Mouse (Mus musculus) limb, embryonic 14.5 days (tissue): Measurements from ENCODE around the gene Naip2. TPM values are rescaled to one million over a fixed set of nuclear protein-coding genes. Genes with fewer than 3 reads are reported as not detected.

Experiments
- ATAC-seq: fragments of 200-750 bp; cut with Nextera tagmentation; 2 replicates; pipeline ENCODE4 v1.8.0; 2017; ENCODE audit warnings: low read depth, moderate number of reproducible peaks, moderate TSS enrichment; ENCODE audit not compliant: low FRiP score
- DNase-seq: peaks from one replicate; pipeline ENCODE4 v3.0.0-alpha.2; 2015; ENCODE audit warnings: low spot score
- H3K27ac ChIP-seq: fragments of 300-500 bp; sonication (generic); replicated peaks from 2 replicates; pipeline ENCODE4 v1.5.1; 2014; ENCODE audit warnings: low read depth, mild to moderate bottlenecking, low read length, moderate library complexity, mixed read lengths
- H3K27me3 ChIP-seq: fragments of 300-500 bp; sonication (generic); 2 replicates; pipeline ENCODE4 v1.6.1; 2014; ENCODE audit warnings: low read length, mixed read lengths; ENCODE audit not compliant: control insufficient read depth, insufficient read depth
- H3K36me3 ChIP-seq: fragments of 300-500 bp; sonication (generic); 2 replicates; pipeline ENCODE4 v1.6.1; 2014; ENCODE audit warnings: mild to moderate bottlenecking, low read length, moderate library complexity, mixed read lengths; ENCODE audit not compliant: control insufficient read depth, insufficient read depth
- H3K4me1 ChIP-seq: fragments of 300-500 bp; sonication (generic); 2 replicates; pipeline ENCODE4 v1.6.1; 2014; ENCODE audit warnings: antibody characterized with exemption, low read length, mixed read lengths; ENCODE audit not compliant: control insufficient read depth, insufficient read depth
- H3K4me2 ChIP-seq: fragments of 300-500 bp; sonication (generic); replicated peaks from 2 replicates; pipeline ENCODE4 v1.6.1; 2014; ENCODE audit warnings: low read depth, mild to moderate bottlenecking, low read length, moderate library complexity; ENCODE audit not compliant: severe bottlenecking
- H3K4me3 ChIP-seq: fragments of 300-500 bp; sonication (generic); replicated peaks from 2 replicates; pipeline ENCODE4 v1.5.1; 2014; ENCODE audit warnings: low read length
- H3K9ac ChIP-seq: fragments of 300-500 bp; sonication (generic); 2 replicates; pipeline ENCODE4 v1.6.1; 2014; ENCODE audit warnings: mild to moderate bottlenecking, low read depth, low read length, moderate library complexity; ENCODE audit not compliant: severe bottlenecking
- H3K9me3 ChIP-seq: fragments of 300-500 bp; sonication (generic); 2 replicates; pipeline ENCODE4 v1.6.1; 2016; ENCODE audit warnings: low read length; ENCODE audit not compliant: control insufficient read depth
- POLR2A ChIP-seq: fragments of 200-500 bp; IDR thresholded peaks from 2 replicates; pipeline ENCODE4 v1.8.0; 2012; ENCODE audit warnings: inconsistent platforms, mild to moderate bottlenecking, moderate library complexity, borderline replicate concordance; ENCODE audit not compliant: insufficient read depth, insufficient read length; ENCODE audit errors: extremely low read depth
- WGBS: fragments of 180-500 bp; shearing (Covaris S2); extraction: QIAGEN DNeasy Blood & Tissue Kit; methylation state at CpG from one replicate; pipeline ENCODE4 v1.1.7; 2014; 5-methylcytosine and 5-hydroxymethylcytosine counted together
- polyA plus RNA-seq, 2 experiments: library from polyadenylated mRNA; depleted of rRNA in 1 of 2; stranded (reverse) in 1 of 2; unstranded in 1 of 2; fragments of >200 nt; fragmentation: Nextera tagmentation in 1 of 2; extraction: Ambion mirVana in 1 of 2; gene quantifications; 2 replicates each; pipeline versions ENCODE4 v1.2.1 to v1.2.3; 2012 to 2014

Gene Naip2
- polyA plus RNA-seq, 2 experiments = 0.38 to 0.43 TPM

DNA sequence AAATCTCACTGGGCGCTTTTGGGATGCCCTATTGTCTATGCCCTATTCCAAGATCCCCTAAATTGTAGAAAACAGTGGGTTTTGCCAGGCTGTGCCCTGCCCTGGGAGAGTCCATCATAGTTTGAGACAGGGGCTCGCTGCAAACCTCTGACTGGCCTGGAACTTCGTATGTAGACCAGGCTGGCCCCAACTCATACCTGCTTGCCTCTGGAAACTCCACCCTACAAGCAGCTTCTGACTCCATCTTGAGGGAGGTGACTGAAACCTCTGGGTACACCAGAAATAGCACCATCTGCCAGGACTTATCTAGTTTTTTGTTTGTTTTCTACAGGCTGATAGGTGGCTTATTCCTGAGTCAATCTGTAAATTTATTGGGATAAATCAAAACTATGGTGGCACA, 77.9 kb downstream of the Naip2 start:
- no peak for DNase-seq
- Histone ChIP-seq H3K4me3 (peak overlapping the region; percentile 97), H3K27ac (no peak overlapping the region), H3K27me3 (no peaks in the 10 kb centered on the region), H3K9me3 (no peaks in the 10 kb centered on the region), H3K9ac (no peak overlapping the region), H3K4me2 (peak overlapping the region; percentile 88), H3K4me1 (peaks cover 8% of the 10 kb centered on the region; the same call in 1 of the 2 replicates), H3K36me3 (peaks cover 22% of the 10 kb centered on the region)
- ATAC-seq = no peak
- no peak for TF ChIP-seq POLR2A
- WGBS = 89% methylated on average over 3 of the region's 3 CpGs

DNA sequence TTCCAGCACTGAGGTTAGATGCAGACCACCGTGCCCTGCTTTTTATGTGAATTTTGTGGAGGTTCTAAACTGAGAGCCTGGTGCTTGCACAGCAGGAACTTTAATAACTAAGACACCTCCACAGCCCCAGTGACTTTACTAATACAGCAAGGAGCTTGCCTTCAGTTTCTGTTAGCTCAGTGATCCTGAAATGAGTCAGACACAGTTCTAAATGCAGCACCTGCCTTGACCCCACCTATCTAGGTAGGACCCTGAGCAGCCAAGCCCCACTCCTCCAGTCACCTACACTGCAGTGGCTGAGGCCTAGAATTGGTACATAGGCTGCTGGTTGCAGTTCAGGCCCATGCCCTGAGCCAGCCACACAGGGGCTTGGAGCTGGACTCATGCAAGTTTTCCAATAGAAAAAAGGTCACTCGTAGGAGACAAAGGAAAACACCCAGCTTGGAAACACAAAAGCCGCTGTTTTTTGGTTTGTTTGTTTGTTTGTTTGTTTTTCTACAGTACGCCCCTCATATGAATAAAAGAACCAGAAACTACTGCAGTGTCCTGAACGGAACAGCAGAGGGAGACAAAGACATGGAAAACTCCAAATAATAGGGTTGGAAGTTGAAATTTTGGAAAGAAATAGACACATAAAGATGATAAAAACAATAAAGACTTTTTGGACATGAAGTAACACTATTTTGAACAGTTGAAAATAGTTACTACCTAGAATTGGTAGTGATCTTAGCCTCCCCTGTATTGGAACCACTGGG, 89.5 kb downstream of the Naip2 start:
- no peak for TF ChIP-seq POLR2A
- 37% methylated on average over 5 of the region's 5 CpGs for WGBS
- H3K27ac ChIP-seq = no peak overlapping the region
- H3K9ac ChIP-seq = no peak overlapping the region
- no peaks in the 10 kb centered on the region for H3K27me3 ChIP-seq
- peaks cover 20% of the 10 kb centered on the region for H3K36me3 ChIP-seq
- peaks cover 5% of the 10 kb centered on the region; the same call in 1 of the 2 replicates for H3K4me1 ChIP-seq
- H3K4me3 ChIP-seq = no peak overlapping the region
- H3K9me3 ChIP-seq = no peaks in the 10 kb centered on the region
- H3K4me2 ChIP-seq = no peak overlapping the region
- DNase-seq (peak; percentile 21), ATAC-seq (no peak)

DNA sequence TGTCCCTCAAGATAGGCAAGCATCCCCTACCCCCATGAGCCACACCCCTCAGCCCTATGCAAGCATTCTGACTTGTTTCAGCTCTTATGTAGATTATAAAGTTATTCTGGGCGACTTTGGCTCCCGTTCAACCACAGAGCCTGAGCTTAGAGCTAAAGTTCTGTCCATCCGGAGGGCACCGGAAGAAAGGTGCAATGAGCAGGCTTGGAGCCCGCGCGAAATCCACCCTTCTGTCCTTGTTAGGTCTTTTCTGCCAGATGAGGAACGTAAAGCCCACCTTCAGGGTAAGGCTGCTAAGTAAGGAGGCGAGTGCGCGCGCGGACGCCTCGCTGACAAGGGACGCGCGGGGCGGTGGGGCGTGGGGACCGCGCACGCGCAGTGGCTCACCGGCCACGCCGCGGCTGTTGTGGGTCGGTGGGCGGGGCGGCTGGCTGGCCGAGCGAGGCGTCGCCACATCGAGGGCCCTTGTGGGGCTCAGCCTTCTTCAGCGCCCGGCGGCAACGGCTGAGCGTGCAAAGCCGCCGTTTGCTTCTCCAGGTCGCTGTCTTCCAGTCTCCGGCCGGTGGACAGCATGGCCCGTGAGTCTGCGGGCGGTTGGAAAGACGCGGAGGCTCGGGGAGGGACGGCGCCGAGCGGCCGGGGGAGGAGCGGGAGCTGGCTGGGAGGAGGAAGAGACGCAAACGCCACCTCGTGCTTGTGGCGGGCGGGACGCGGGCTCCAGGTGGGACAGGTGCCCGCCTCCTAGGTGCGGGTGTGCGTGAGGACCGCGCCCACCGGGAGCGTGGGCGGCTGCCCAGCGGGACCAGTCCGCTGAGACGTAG, 94.0 kb downstream of the Naip2 start, which contains the start of gene Serf1:
Gene Serf1 (plus strand): TSS at position 361 of the 821 bp plus-strand sequence.
- Histone ChIP-seq H3K36me3 (no peaks in the 10 kb centered on the region; the same call in 1 of the 2 replicates), H3K4me2 (peak within 1 kb of the TSS; percentile 76), H3K27ac (peak within 1 kb of the TSS; percentile 78), H3K4me1 (peaks cover 6% of the 10 kb centered on the region), H3K9me3 (no peaks in the 10 kb centered on the region), H3K27me3 (no peaks in the 10 kb centered on the region), H3K9ac (peak within 1 kb of the TSS; percentile 89), H3K4me3 (peak within 1 kb of the TSS; percentile 81)
- under 1% methylated on average over 48 of the region's 76 CpGs for WGBS
- ATAC-seq (peak; percentile 86), DNase-seq (peak; percentile 85)
- no peak; the same call in 1 of the 2 replicates for TF ChIP-seq POLR2A

DNA sequence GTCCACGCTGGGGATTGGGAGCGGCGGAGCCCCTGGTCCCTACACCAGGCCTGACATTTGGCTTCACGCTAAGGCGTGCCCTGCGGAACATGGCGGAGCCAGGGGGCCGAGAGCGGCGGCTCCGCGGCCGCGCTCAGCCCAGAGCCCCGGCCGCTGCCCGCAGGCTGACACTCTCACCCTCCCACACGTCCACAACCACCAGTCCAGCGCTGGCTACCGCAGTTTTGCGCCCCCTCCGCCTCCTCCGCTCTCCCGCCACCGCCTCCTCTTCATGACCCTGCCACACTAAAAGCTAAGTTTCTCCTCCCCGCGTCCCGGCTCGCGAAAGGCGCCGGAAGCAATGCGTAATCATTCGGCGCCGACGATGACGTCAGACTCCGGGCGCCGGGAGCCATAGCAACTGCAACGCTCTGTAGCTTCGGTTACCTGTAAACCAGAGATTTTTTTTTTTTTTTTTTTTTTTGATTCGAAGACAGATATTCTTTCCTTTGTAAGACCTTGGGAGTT, 98.1 kb downstream of the Naip2 start, which contains the start of gene Bdp1:
Gene Bdp1 (minus strand): TSS at position 323 of the 507 bp plus-strand sequence.
- Histone ChIP-seq H3K27ac (peak within 1 kb of the TSS; percentile 70), H3K4me2 (peak within 1 kb of the TSS; percentile 51)

More for the DNA sequence above, 98.1 kb downstream of the Naip2 start, which contains the start of gene Bdp1:
- peak; percentile 42; the same call in 1 of the 2 replicates for TF ChIP-seq POLR2A
- peak; percentile 92 for DNase-seq
- H3K27me3 ChIP-seq = no peaks in the 10 kb centered on the region
- H3K9me3 ChIP-seq = no peaks in the 10 kb centered on the region
- peaks cover 11% of the 10 kb centered on the region for H3K4me1 ChIP-seq
- peak within 1 kb of the TSS; percentile 90 for H3K9ac ChIP-seq
- H3K4me3 ChIP-seq = peak within 1 kb of the TSS; percentile 99
- under 1% methylated on average over 43 of the region's 44 CpGs for WGBS
- peak; percentile 79 for ATAC-seq
- H3K36me3 ChIP-seq = peaks cover 2% of the 10 kb centered on the region
